Mouse (Mus musculus) embryo, embryonic 11 days (tissue): ENCODE measurements at regions not wholly inside any gene's neighbourhood (a gene's known extent, or its start where the extent isn't known, plus 50 kb on each side); places are given as distances from the start of the nearest gene placed in this dataset.
A peak's percentile ranks its signal among the peaks of the same experiment; 100 is the strongest.

Source experiments
- DNase-seq: peaks from one replicate; pipeline ENCODE4 v3.0.0-alpha.2; 2015

DNA sequence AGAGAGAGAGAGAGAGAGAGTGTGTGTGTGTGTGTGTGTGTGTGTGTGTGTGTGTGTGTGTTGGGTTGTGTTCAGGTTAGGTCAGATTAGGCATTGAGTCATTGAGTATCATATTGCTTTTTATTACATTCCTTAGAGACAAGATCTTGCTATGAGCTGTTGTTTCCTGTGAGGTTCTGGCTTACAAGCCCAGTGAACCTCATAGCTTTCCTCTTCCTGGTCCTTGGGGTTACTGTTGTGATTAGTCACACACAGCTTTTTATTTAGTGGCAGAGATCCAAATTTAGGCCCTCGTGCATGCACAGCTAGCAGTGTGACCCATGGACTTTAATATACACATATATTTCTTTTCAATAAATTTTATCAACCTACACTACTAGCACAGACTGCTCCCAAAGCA, 120.3 kb upstream of the Gm12666 start:
- DNase-seq: no peak

DNA sequence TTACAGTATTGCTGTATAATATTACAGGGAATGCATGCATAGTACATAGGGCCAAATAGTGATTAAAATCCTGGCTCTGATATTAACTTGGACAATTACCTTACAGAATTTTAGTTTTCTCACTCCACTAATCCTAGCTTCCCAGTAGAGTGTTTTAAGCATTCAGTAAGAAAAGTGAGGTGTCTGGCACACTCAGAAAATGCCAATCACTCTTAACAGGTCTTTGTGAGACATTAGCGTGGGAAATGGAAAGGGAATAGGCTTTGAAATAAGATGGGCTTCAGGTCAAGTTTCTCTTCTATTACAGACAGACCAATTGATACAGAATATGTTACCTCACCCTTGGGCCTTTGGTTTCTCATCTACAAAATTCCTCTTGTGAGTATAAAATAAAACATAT, 74.3 kb upstream of the Gm12666 start:
- DNase-seq: no peak

DNA sequence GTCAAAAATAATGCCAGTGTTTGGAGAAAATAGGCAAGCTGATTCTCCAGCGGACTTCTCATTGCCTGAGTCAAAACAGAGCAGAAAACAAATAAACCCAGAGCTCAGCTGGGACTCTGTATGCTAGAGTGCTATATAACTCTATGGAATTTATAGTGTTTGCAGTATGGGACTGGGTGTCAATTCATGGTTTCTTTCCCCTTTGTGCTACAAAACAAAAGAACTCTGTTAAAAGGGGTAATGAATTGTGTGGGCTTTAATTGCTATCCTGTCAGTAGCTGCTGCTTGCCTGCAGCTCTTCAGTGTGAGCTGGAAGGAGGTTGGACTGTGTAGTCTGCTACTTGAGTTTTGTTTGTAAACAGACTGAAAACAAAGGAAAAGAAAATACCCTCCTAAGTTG, 55.3 kb upstream of the Gm12666 start:
- peak; percentile 3 for DNase-seq
